Mouse (Mus musculus) embryo, embryonic 11 days (tissue): ENCODE measurements at regions not wholly inside any gene's neighbourhood (a gene's known extent, or its start where the extent isn't known, plus 50 kb on each side); places are given as distances from the start of the nearest gene placed in this dataset.
"Not testable (repeated sequence)": the region's sequence is repeated elsewhere in the genome, so short reads cannot be mapped to it uniquely, and the experiment has no call there.

Experiments used
- DNase-seq: peaks from one replicate; pipeline ENCODE4 v3.0.0-alpha.2; 2015

- no peak for DNase-seq
Measured at GRCm38 (mm10) chr12:28922236-28922635, 170.6 kb downstream of the Eipr1 start.

DNA sequence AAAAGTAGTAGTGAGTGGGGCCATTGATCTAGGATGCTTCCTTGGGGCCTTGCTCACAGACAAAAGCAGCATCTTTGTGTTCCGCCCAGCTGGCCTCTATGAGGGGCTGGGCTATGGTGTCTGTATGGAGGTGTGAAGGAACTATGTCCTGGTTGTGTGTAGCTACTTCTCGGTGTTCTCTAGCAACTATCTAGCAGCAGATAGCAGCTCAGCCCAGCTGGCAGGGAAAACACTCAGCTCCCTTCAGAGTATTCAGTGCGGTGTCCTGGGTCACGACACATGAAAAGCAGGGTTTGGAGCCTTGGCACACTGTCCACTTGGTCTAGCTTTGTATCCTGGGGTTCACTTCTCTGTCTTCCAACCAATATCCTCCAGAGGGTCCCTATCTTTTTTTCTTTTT lies 173.6 kb downstream of the Eipr1 start:
- no peak for DNase-seq

DNA sequence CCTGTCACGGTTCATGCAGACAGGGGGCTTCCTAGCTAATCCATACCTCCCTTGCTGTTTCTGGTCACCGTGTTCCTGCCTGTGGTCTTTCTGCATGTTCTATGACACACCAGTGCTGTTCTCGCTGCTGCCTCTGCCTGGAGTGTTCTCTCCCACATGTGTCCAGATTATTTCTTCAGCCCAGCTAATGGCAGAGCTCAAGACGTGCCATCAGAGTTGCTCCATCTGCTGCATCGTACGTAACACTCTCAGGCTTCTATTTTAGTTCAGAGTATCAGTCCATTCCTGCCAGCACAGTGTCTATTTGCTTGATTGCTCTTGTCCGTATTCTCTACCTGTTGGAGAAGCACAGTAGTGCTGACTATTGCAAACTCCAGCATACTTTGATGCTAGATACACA lies 188.3 kb downstream of the Eipr1 start:
- no peak for DNase-seq

DNA sequence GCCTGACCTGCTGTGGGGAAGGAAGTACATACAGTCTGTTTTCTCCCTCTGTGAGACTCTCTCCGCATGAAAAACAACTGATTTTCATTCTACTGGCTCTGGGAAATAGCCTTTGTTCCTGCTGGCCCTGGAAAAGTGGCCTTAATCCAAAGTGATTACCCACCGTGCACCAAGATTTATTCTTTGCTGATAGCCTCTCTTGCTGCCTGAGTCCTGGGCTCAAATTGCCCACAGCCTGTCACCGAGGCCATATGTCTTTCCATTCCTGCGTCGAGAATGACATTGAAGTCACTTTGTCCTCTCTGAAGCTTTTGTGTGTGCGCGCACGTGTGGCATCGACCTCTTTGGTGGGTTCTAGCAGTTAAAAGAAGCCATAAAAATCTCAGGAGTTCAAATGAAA lies 197.3 kb downstream of the Eipr1 start:
- peak; percentile 41 for DNase-seq

DNA sequence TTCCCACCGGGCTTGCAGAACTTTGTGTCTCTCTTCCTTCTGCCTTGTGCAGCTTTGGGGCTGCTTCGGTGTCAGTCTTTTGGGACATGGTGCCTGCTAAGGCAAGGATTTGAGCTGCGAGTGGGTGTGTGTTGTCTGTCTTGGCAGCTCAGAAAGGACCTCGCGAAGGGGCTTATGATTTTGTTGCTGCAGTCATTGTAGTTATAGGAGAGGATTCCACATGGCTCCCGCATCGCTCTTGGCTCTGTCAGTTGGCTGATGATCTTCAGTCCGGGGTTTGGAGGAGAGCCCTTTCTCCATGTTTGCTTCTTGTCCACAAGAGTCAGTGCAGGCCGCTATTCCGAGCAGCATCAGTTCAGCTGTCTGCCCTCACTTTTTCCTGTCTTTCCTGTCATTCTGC lies 197.7 kb downstream of the Eipr1 start:
- no peak for DNase-seq

DNA sequence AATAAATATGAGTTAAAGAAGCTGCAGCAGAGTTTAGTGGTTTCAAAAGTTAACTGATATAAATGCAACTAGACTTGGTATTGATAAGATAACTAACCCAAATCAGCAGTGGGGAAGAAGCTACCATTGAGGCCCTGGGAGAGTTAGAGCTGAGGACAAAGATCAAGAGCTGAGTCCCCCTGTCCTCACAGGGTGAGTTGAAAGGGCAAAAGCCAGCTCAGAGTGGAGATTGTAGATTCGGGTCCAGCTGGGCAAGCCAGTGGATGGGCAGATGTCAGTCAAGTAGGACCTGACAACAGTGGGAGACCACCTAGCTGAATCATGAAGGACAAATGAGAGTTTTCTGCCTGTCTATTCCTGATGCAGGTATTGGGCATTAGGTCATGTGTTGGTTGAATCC lies 205.6 kb downstream of the Eipr1 start:
- no peak for DNase-seq

- DNase-seq, result no peak
Measured at GRCm38 (mm10) chr12:28958661-28959060, 207.1 kb downstream of the Eipr1 start.

GRCm38 (mm10) chr12:28969671-28970379 lies 218.2 kb downstream of the Eipr1 start:
- no peak for DNase-seq

DNA sequence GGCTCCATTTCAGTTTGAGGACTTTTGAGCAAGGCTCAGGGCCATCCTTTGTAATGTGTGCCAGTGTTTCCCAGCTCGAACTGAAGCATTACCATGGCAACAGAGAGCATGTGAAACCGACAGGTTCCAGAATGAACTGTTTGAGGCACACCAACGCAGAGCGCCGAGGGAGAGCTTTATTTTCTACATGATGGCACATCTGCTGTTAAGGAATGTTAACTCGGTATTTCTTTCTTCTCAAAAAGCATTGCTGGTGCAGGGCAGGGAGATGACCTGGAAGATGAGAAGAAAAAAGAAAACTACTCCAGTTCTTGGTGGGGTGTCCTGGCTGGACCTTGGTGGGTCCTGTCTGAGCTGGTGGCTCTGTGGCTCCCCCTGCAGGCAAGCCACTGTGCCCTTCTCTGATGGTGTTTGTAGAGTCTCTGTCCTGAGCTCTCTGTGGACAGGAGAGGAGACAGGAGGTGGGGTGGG lies 223.0 kb downstream of the Eipr1 start:
- DNase-seq, result peak; percentile 49

DNA sequence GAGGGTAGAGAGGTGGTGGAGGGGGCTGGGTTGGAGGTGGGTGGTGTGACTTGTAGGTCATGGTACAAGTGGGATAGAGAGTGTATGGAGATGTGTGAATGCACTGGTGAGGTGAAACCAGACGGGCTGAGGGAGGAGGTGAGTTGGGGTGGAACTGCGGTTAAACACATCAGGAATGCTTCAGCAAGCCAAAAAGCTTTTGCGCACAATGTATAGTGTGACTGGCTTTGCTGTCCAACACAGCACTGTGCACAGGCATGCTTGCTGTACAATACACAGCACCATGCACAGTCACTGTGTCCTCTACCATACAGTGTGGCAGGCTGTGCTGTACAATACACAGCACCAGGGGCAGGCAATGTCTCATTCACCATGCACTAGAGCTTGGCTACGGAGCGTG lies 223.6 kb downstream of the Eipr1 start:
- DNase-seq, result no peak

DNA sequence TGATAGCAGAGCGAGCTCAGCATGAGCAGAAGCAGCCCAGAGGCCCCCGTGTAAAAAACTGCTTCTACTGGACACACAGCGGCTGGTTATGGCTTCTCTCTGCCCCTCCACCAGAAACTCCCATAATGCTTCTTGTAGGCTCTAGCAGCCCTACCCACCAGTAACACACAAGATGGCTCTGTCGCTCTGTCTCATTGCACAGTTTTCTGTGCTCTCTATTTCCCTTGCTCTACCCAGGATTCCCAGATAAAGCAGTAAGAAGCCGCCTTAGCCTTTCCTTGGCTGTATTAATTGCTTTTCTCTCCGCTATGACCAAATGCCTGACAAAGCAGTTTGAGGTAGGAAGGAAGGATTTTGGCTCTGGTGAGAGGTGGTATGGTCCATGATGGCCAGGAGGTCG lies 228.1 kb downstream of the Eipr1 start:
- DNase-seq, result no peak

DNA sequence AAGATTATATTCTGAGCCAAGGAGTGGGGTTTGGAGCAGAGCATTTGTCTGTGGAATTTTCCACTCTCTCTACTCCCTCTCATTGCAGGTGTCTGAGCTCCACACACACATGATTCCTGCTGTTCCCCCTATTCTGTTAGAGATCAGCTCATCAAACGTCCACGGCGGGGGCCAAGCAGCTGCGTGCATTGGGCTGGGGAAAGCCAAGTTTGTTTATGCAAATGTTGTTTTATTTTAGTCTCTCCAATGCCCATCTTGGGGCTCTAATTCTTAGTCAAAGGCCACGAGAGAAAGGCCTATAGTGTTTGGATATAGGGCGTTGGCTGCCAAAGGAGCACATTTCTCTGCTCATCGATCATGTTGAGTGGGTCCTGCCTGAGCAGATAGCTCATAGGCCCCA lies 234.6 kb downstream of the Eipr1 start:
- no peak for DNase-seq

- DNase-seq, result peak; percentile 31
Measured at GRCm38 (mm10) chr12:28997474-28998192, 246.0 kb downstream of the Eipr1 start.

DNA sequence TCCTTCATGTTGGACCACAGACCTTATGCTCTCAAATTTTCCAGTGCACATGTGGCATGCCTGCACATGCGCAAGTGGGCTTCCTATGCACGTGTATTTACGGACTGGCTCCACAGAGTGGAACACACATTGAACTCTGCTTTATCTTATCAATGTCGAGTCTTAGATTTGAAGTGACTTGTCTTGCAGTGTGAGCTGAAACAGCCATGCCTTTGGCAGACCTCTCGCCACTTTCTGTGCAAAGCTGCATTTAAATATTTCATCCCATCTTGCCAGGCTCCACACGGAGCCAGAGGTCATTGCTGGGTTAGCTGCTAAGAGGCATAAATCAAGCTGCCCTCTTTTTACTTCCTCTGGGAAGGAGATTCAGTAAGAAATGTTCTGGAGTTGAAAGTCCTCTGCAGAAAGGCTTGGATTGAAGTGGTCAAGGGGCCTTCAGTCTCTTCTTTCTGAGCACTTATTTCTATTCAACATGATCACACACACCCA lies 248.4 kb downstream of the Eipr1 start:
- peak; percentile 66 for DNase-seq

- DNase-seq, result no peak
Measured at GRCm38 (mm10) chr12:29004504-29004903, 252.9 kb downstream of the Eipr1 start.

DNA sequence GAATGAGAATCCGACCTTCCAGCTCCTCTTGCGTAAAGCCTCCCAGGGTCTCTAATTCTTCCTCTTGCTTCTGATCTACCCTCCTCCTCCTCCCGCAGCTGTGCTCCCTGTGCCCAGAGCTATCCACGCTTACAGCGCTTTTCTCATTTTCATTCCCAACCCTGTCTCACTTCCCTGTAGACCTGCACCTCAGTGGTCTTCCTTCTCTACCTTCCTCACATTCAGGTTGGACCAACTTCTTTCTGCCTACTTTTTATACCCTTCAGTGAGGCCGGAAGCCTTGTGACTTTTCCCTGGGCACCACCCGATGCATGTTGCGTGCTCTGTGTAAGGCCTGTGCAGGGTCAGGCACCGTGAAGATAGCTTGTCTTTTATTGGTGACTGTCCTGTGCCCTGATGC lies 263.0 kb downstream of the Eipr1 start:
- DNase-seq, result no peak

- DNase-seq, result peak; percentile 66
Measured at GRCm38 (mm10) chr12:29015200-29015862, 263.7 kb downstream of the Eipr1 start.

DNA sequence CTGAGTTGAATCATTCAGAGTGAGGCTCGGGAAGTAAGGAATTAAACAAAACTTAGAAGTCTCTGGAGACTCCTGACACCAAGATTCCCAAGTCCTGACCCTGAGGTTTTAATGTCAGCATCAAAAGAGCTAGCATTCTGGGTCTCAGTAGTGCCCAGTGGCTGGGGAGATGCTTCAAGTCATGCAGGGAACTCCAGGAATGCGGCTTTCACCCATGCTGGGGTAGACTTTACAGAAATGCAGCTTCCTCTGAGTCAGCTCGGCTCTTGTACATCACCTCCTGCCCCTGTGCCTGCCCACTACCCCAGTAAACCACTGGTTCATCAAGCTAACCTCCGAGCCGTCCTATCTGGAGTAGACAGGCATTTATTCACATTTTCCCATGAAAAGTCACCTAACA lies 269.5 kb downstream of the Eipr1 start:
- no peak for DNase-seq

- DNase-seq, result no peak
Measured at GRCm38 (mm10) chr12:29028171-29028570, 276.6 kb downstream of the Eipr1 start.

GRCm38 (mm10) chr12:29029461-29029860 lies 277.9 kb downstream of the Eipr1 start:
- DNase-seq, result no peak

- DNase-seq, result no peak
Measured at GRCm38 (mm10) chr12:29046009-29046408, 294.4 kb downstream of the Eipr1 start.

GRCm38 (mm10) chr12:29048596-29048995 lies 297.0 kb downstream of the Eipr1 start:
- DNase-seq, result not testable (repeated sequence)

DNA sequence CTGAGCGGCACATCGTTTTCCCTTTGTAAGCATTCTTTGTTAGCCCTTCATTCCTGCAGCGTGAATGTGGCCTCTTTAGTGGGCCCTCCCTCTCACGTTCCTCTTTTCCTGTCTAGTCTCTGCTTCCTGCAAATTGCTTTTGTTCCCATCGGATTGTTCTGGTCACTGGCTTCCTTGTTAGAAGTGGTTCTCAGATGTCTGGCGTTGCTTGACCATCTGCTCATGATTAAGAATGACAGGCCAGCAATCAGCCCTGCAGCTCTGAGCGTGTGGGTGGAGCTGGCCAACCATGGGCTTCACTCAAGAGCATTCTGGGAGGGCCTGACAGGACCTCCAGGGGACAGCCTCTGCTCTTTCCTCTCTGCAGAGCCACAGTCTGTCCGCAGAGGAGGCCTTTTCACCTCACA lies 297.5 kb downstream of the Eipr1 start:
- peak; percentile 92 for DNase-seq

DNA sequence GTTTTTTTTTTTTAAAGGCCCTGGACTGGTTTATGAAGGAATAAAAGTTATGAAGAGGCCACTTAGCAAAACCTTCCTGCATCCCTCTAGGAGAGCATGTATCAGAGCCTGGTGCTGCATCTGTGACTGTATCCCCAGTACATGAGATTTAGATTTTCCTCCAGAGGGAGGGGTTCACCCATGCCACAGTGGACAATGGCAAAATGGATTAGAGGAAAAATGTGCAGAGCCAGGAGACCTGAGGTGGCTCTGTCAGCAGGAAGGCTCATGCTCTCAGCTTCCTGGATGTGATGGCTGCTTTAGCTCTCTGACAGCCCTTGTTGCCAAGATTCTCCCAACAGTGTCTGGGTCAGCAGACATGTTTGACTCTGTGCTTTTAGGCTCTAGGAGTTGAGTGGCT lies 298.2 kb downstream of the Eipr1 start:
- peak; percentile 14 for DNase-seq
